Mouse (Mus musculus): ENCODE results near the gene Ppp1cb. TPM values are rescaled to one million over a fixed set of nuclear protein-coding genes. Genes with fewer than 3 reads are reported as not detected.
"Not testable (repeated sequence)": the region's sequence is repeated elsewhere in the genome, so short reads cannot be mapped to it uniquely, and the experiment has no call there.

The Ppp1cb gene
- 100 to 1,000 TPM; 446 to 490 TPM for total RNA-seq (2021)

DNA sequence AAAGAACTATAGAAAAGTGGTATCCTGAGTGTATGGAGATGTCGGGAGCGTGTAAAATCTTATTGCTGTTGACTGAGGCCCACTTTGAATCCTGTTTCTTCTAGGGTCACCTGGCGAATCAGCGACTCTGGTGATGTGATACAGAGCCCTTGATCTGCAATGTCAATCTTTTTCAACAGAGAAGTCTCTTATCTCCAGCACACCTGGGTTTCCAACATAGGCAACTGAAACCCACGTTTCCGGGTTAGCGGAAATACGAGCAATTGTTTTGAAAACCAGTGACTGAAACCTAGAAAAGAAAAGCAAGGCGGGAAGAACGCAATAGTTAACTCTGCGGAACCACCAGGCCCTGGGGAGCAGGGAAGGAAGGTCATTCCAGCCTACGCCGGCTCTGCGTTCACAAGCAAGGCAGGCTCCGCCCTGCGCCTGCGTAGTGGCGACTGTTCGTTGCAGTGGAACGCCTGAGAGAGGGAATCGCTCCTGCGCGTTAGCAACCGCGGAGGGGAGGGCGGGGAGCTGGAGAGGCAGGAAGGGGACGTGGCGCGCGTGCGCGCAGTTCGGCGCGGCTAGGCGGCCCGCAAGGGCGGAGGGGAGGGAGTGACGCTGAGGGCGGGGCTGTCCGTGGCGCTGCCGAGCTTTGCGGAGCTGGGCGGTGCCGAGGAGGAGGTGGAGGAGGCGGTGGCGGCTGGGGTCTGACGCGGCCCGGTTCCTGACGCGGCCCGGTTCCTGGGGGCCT lies at the start of gene Ppp1cb:
Gene Ppp1cb, plus strand, starts transcription at position 436 of the 736 bp plus-strand sequence.
- intact Hi-C loops (cut with DNase I) = loop anchor here (1.0 kb wide), 1 partner anchor 44 kb away; no protein-coding TSS in a partner anchor
- DNase-seq = peak; percentile 98

DNA sequence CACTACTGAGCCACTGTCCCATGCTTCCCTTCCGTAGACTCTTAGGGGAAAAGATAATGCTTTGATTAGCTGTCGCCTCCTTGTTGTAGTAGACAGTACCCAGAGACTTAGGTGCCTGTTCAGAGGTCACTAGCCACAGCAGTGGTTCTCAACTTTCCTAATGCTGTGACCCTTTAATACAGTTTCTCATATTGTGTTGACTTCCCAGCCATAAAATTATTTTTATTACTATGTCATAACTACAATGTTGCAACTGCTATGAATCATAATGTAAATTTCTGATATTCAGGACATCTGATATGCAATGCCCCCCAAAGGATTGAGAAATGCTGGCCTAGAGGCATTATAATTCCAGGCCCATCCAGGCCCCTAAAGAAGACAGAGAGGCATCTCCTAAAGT lies 48.9 kb upstream of the Ppp1cb start:
- no peak for DNase-seq
- intact Hi-C loops (cut with DNase I) = loop anchor here (5.0 kb wide), 1 partner anchor 72 kb away; no protein-coding TSS in a partner anchor

- intact Hi-C loops (cut with DNase I) = loop anchor here (5.0 kb wide), 1 partner anchor 74 kb away; no protein-coding TSS in a partner anchor
- no peak for DNase-seq
Observed at GRCm38 (mm10) chr5:32410954-32411688, 47.5 kb upstream of the Ppp1cb start.

- intact Hi-C loops (cut with DNase I) = loop anchor here (5.0 kb wide), 1 partner anchor 75 kb away; no protein-coding TSS in a partner anchor
- DNase-seq = peak; percentile 36 to 62
Observed at GRCm38 (mm10) chr5:32412186-32412950, 46.3 kb upstream of the Ppp1cb start.

DNA sequence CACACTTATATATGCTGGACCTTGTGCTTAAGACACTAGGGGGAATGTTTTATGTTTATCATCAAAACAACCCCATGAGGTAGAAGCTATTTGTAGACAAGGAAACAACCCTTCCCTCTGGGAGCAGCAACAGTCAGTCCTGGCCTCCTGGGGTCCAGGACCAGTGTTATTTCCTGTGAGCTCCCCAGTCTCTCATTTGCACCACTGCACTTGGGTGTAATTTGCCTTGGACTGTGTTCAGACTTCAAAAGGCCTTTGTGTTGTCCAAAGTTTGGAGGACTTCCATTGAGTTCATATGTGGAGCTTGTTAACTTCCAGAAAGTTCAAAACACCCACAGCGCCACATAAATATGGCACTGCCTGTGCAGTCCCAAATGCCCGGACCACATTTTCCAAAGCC lies 45.6 kb upstream of the Ppp1cb start:
- intact Hi-C loops (cut with DNase I) = loop anchor here (5.0 kb wide), 1 partner anchor 76 kb away; no protein-coding TSS in a partner anchor

DNA sequence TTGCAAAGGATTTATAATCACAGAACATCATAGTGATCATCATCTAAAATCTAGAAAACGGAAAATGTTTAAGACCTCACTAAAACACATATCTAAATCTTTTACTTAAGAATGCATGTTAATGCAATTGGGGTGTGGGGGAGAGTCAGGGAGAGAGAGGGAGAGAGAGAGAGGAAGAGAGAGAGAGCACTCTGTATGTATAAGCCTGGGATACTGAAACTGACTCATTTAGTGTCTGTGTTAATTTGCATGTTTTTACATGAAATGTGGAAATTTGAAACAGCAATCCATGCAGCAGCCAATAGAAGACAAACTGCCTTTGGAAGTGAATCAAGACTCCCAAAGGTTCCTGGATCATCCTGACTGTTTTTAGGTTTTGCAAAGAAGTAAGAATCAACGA lies 45.1 kb upstream of the Ppp1cb start:
- intact Hi-C loops (cut with DNase I) = loop anchor here (5.0 kb wide), 1 partner anchor 76 kb away; no protein-coding TSS in a partner anchor
- DNase-seq = no peak

More for the DNA sequence above, 45.6 kb upstream of the Ppp1cb start:
- DNase-seq = peak; percentile 42 to 59

- peak; percentile 59 to 68 for DNase-seq
- intact Hi-C loops (cut with DNase I) = loop anchor here (1.0 to 5.0 kb wide), 3 partner anchors 45 to 77 kb away; no protein-coding TSS in a partner anchor
Observed at GRCm38 (mm10) chr5:32414461-32414985, 44.1 kb upstream of the Ppp1cb start.

GRCm38 (mm10) chr5:32415554-32415953 lies 43.1 kb upstream of the Ppp1cb start:
- DNase-seq = no peak
- intact Hi-C loops (cut with DNase I) = loop anchor here (2.0 kb wide), 1 partner anchor 65 kb away; no protein-coding TSS in a partner anchor

GRCm38 (mm10) chr5:32416881-32417280 lies 41.8 kb upstream of the Ppp1cb start:
- DNase-seq = peak; percentile 89 to 91
- intact Hi-C loops (cut with DNase I) = no loop called here

- intact Hi-C loops (cut with DNase I) = no loop called here
- DNase-seq = no peak
Observed at GRCm38 (mm10) chr5:32422081-32422589, 36.5 kb upstream of the Ppp1cb start.

DNA sequence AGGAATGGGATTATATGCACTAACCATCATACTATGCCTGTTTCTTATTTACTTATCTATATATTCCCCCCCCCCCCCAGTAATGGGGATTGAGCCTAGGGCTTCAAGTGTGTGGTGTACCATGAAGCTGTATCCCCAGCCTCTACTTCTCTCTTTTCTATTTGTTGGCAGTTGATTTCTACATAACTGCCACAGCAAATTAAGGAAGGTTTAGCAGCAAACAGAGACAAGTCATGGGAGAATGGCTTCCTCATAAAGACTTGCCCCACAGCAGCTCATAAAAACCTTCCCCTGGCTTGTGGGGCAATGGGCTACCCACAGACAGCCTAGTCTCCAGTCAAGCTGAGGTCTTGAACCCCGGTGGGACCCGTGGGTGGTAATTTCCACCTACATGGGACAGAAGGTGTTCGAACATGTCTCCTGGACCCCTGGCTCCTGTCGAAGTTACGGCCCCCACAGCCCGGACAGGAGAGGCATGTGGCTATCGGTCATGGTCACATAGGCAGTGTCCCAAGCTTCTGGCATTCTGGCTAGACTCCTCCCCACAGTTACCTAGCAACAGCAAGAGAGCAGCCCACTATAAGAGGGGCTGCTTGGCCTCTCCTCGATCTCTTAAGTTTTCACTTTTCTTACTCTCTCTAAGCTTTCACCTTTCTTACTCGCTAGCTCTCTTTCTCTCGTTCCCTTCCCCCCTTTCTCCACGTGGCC lies 35.1 kb upstream of the Ppp1cb start:
- no peak for DNase-seq
- intact Hi-C loops (cut with DNase I) = no loop called here

DNA sequence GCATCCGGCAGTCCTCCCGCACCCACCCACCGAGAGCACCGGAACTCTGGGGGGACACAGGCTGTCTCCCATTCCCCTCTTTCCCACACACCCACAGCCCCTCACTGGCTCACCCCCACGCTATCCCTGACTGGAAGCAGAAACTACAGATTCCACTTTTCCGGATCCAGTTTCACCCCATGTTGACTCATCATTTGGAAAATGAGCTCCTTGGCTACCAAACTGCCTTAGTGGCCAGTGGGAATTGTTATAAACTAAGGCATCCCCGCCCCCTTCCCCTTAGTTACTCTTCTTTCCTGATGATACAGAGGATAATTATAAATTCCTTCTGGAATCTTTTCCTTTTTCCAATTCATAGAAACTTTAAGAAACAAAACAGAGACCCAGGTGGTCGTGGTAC lies 34.2 kb upstream of the Ppp1cb start:
- intact Hi-C loops (cut with DNase I) = no loop called here
- no peak for DNase-seq

DNA sequence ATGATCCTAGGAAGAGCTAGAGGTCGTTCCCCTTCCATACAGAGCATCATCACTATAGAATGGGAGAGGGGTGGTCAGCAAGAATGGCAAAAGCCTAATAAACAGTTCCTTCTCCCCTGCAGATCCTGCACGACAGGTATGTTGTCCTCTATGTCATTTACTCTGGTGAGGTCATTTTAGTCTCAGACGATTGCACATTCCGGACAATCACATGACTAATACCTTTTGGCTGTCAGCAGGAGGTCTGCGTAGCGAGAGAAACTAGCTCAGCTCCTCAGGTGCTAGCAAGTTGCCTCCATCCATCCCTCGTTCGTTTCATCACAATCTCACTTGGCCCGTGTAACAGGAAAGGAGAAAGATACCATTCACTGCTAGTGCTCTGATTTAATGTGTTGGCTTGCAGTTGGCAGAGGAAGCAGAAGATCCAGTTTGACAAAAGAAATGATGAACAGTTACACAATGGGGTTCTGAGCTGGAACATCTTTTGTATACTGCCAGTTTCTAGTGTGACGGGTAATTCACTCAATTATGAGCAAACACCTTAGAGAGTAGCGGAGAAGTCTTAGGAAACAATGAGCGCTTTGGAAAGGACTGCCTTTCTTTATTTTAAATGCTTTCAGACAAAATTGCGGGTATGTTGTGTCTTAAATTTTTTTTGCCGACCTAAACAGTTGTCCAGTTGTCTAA lies 33.0 kb upstream of the Ppp1cb start:
- DNase-seq = no peak
- intact Hi-C loops (cut with DNase I) = no loop called here

- intact Hi-C loops (cut with DNase I) = no loop called here
- no peak for DNase-seq
Observed at GRCm38 (mm10) chr5:32430399-32430798, 28.2 kb upstream of the Ppp1cb start.

- DNase-seq; intact Hi-C loops (cut with DNase I): not testable (repeated sequence)
Observed at GRCm38 (mm10) chr5:32434346-32434745, 24.3 kb upstream of the Ppp1cb start.

DNA sequence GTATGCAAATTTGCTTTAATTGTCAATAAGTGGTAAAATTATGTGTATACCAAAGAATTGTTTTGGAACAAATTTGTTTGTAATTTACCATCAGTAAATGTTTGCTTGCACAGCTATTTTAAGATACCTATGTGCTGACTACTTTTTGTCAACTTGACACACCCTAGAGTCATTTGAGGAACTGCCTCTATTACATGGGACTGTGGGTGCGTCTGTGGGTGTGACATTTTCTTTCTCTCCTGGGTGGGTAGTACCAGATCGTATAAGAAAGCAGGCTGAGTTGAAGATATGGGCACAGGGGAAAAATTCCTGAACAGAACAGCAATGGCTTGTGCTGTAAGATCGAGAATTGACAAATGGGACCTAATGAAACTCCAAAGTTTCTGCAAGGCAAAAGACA lies 23.0 kb upstream of the Ppp1cb start:
- intact Hi-C loops (cut with DNase I) = no loop called here
- DNase-seq = no peak

- intact Hi-C loops (cut with DNase I) = no loop called here
- DNase-seq = no peak
Observed at GRCm38 (mm10) chr5:32437901-32438563, 20.6 kb upstream of the Ppp1cb start.

GRCm38 (mm10) chr5:32438564-32438922 lies 20.1 kb upstream of the Ppp1cb start:
- intact Hi-C loops (cut with DNase I) = no loop called here

DNA sequence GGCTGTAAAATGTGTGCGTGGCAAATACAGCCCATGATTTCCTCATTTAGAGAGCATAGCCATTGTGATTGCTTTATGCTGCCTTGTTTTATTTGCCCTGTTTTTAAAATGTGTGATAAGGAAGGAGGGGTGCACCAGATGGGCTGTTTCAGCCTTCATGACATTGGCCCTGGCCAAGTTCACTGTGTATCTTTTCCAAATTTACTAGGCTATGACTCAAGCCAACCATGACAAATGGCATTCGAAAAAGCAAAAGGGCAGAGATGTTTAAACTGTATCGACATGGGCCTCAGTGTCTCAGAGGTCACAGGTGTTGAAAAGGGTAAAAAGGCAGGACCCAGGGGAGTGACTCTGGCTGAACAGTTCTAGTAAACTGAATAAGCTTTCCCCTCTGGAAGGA lies 17.3 kb upstream of the Ppp1cb start:
- peak; percentile 49 to 51 for DNase-seq

More at GRCm38 (mm10) chr5:32438564-32438922, 20.1 kb upstream of the Ppp1cb start:
- DNase-seq = no peak

More for the DNA sequence above, 17.3 kb upstream of the Ppp1cb start:
- intact Hi-C loops (cut with DNase I) = no loop called here

Measured in heart, postnatal 10 days (tissue).